Mouse (Mus musculus): ENCODE measurements at regions not wholly inside any gene's neighbourhood (a gene's known extent, or its start where the extent isn't known, plus 50 kb on each side); places are given as distances from the start of the nearest gene placed in this dataset.
A peak's percentile ranks its signal among the peaks of the same experiment; 100 is the strongest.

- no peak for DNase-seq
Observed at GRCm38 (mm10) chr3:149311576-149311975, 321.2 kb upstream of the Adgrl2 start.

GRCm38 (mm10) chr3:149306709-149307108, 316.4 kb upstream of the Adgrl2 start:
- no peak for DNase-seq

- DNase-seq: no peak
Observed at GRCm38 (mm10) chr3:149306291-149306690, 315.9 kb upstream of the Adgrl2 start.

- no peak for DNase-seq
Observed at GRCm38 (mm10) chr3:149305440-149305839, 315.1 kb upstream of the Adgrl2 start.

- DNase-seq: no peak
Observed at GRCm38 (mm10) chr3:149305011-149305413, 314.7 kb upstream of the Adgrl2 start.

GRCm38 (mm10) chr3:149303418-149303817, 313.1 kb upstream of the Adgrl2 start:
- no peak for DNase-seq

- DNase-seq: no peak
Observed at GRCm38 (mm10) chr3:149300002-149300401, 309.6 kb upstream of the Adgrl2 start.

GRCm38 (mm10) chr3:149296419-149296962, 306.1 kb upstream of the Adgrl2 start:
- no peak for DNase-seq

GRCm38 (mm10) chr3:149295942-149296341, 305.6 kb upstream of the Adgrl2 start:
- DNase-seq: peak; percentile 9 to 10

GRCm38 (mm10) chr3:149295257-149295831, 305.0 kb upstream of the Adgrl2 start:
- no peak for DNase-seq

GRCm38 (mm10) chr3:149294445-149294844, 304.1 kb upstream of the Adgrl2 start:
- no peak for DNase-seq

- DNase-seq: no peak
Observed at GRCm38 (mm10) chr3:149292459-149292858, 302.1 kb upstream of the Adgrl2 start.

- DNase-seq: no peak
Observed at GRCm38 (mm10) chr3:149291473-149291872, 301.1 kb upstream of the Adgrl2 start.

GRCm38 (mm10) chr3:149290228-149290627, 299.9 kb upstream of the Adgrl2 start:
- no peak for DNase-seq

- no peak for DNase-seq
Observed at GRCm38 (mm10) chr3:149287080-149287479, 296.7 kb upstream of the Adgrl2 start.

GRCm38 (mm10) chr3:149284976-149285375, 294.6 kb upstream of the Adgrl2 start:
- no peak for DNase-seq

GRCm38 (mm10) chr3:149280807-149281789, 290.7 kb upstream of the Adgrl2 start:
- DNase-seq: no peak

- DNase-seq: no peak
Observed at GRCm38 (mm10) chr3:149279338-149279737, 289.0 kb upstream of the Adgrl2 start.

GRCm38 (mm10) chr3:149277812-149278211, 287.5 kb upstream of the Adgrl2 start:
- no peak for DNase-seq

GRCm38 (mm10) chr3:149275478-149276132, 285.2 kb upstream of the Adgrl2 start:
- DNase-seq: no peak

GRCm38 (mm10) chr3:149274987-149275386, 284.6 kb upstream of the Adgrl2 start:
- no peak for DNase-seq

GRCm38 (mm10) chr3:149273993-149274692, 283.8 kb upstream of the Adgrl2 start:
- DNase-seq: no peak

- DNase-seq: no peak
Observed at GRCm38 (mm10) chr3:149270459-149270858, 280.1 kb upstream of the Adgrl2 start.
